Mouse (Mus musculus): Measurements from ENCODE around the gene Thbs4. TPM values are rescaled to one million over a fixed set of nuclear protein-coding genes. Genes with fewer than 3 reads are reported as not detected.

The Thbs4 gene
- polyA plus RNA-seq, 1 experiment from 2014 or later, result 22.0 TPM

GRCm38 (mm10) chr13:92710361-92710760 lies 84.3 kb downstream of the Thbs4 start:
- Histone ChIP-seq H3K4me1 (ENCODE audit: control insufficient read depth, insufficient read depth, low read length) (no peaks in the 10 kb centered on the region), H3K27ac (ENCODE audit: low read length) (no peak overlapping the region), H3K9me3 (ENCODE audit: control insufficient read depth, low read length) (no peaks in the 10 kb centered on the region), H3K36me3 (ENCODE audit: control insufficient read depth, insufficient read depth, low read length) (0 out of 2 replicates have a peak, but pooled peaks cover 2% of the 10 kb centered on the region), H3K4me3 (ENCODE audit: low read length) (no peak overlapping the region), H3K4me2 (ENCODE audit: low read depth, low read length) (no peak overlapping the region), H3K9ac (ENCODE audit: low read depth, low read length) (no peak overlapping the region), H3K27me3 (replicated peaks; ENCODE audit: control insufficient read depth, insufficient read depth, low read length) (no peaks in the 10 kb centered on the region)
- WGBS, result 81% methylated on average over 1 of the region's 1 CpGs
- ATAC-seq, result no peak

GRCm38 (mm10) chr13:92709535-92709934 lies 85.1 kb downstream of the Thbs4 start:
- Histone ChIP-seq H3K9ac (ENCODE audit: low read depth, low read length) (no peak overlapping the region), H3K36me3 (ENCODE audit: control insufficient read depth, insufficient read depth, low read length) (0 out of 2 replicates have a peak, but pooled peaks cover 2% of the 10 kb centered on the region), H3K4me1 (ENCODE audit: control insufficient read depth, insufficient read depth, low read length) (peaks cover 6% of the 10 kb centered on the region; the same call in 1 of the 2 replicates), H3K27me3 (replicated peaks; ENCODE audit: control insufficient read depth, insufficient read depth, low read length) (no peaks in the 10 kb centered on the region), H3K27ac (ENCODE audit: low read length) (no peak overlapping the region), H3K4me2 (ENCODE audit: low read depth, low read length) (no peak overlapping the region), H3K4me3 (ENCODE audit: low read length) (no peak overlapping the region), H3K9me3 (ENCODE audit: control insufficient read depth, low read length) (no peaks in the 10 kb centered on the region)
- 62% methylated on average over 3 of the region's 3 CpGs for WGBS
- ATAC-seq, result no peak

DNA sequence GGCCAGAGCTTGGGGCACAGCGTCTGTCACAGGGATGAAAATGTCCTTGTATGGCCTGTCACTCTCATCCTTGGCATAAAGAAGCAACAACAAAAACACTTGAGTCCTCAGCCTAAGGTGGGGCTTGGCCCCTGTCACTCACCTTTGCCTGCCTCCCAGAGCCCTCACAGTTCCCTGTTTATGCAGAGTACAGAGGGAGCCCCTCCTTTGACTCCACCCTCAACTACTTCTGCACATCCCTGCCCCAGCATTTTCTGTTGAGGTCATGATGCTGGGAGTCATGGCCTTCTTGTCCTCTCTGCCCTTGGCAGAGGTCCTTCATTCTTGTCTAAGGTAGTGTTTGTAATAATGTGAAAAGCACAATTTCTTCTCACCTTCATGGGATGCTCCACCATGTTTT lies 86.2 kb downstream of the Thbs4 start:
- no peak for ATAC-seq
- H3K36me3 ChIP-seq (ENCODE audit: control insufficient read depth, insufficient read depth, low read length), result 0 out of 2 replicates have a peak, but pooled peaks cover 2% of the 10 kb centered on the region
- WGBS, result 89% methylated on average over 1 of the region's 1 CpGs
- peaks cover 6% of the 10 kb centered on the region; the same call in 1 of the 2 replicates for H3K4me1 ChIP-seq (ENCODE audit: control insufficient read depth, insufficient read depth, low read length)
- no peak overlapping the region for H3K9ac ChIP-seq (ENCODE audit: low read depth, low read length)
- H3K9me3 ChIP-seq (ENCODE audit: control insufficient read depth, low read length), result no peaks in the 10 kb centered on the region
- H3K27ac ChIP-seq (ENCODE audit: low read length), result no peak overlapping the region
- no peaks in the 10 kb centered on the region for H3K27me3 ChIP-seq (replicated peaks; ENCODE audit: control insufficient read depth, insufficient read depth, low read length)
- no peak overlapping the region for H3K4me2 ChIP-seq (ENCODE audit: low read depth, low read length)
- H3K4me3 ChIP-seq (ENCODE audit: low read length), result no peak overlapping the region

DNA sequence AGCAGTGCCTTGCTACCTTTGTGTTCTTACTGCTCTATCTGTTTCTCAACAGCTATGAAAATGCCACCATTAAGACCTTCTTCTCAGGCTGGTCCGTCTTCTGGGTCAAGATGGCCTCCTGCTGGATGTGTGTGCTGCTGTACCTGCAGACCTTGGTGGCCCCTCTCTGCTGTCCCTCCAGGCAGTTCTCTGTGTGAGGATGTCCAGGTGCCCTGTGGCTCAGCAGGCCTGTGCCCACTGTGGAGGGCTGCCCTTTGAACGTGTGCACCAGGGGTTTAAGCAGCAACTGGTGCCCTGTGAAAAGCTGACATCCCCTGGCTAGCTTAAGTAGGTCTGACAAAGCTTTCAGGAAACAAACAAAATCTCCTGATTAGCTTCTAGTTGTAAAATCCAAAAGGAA lies 86.7 kb downstream of the Thbs4 start:
- Histone ChIP-seq H3K27ac (ENCODE audit: low read length) (no peak overlapping the region), H3K36me3 (ENCODE audit: control insufficient read depth, insufficient read depth, low read length) (0 out of 2 replicates have a peak, but pooled peaks cover 2% of the 10 kb centered on the region), H3K9ac (ENCODE audit: low read depth, low read length) (no peak overlapping the region), H3K4me2 (ENCODE audit: low read depth, low read length) (no peak overlapping the region), H3K4me3 (ENCODE audit: low read length) (no peak overlapping the region), H3K4me1 (ENCODE audit: control insufficient read depth, insufficient read depth, low read length) (peaks cover 6% of the 10 kb centered on the region; the same call in 1 of the 2 replicates), H3K27me3 (replicated peaks; ENCODE audit: control insufficient read depth, insufficient read depth, low read length) (no peaks in the 10 kb centered on the region), H3K9me3 (ENCODE audit: control insufficient read depth, low read length) (no peaks in the 10 kb centered on the region)
- 74% methylated on average over 2 of the region's 2 CpGs for WGBS
- no peak for ATAC-seq

- H3K4me3 ChIP-seq (ENCODE audit: low read length), result no peak overlapping the region
- H3K4me2 ChIP-seq (ENCODE audit: low read depth, low read length), result no peak overlapping the region
- H3K36me3 ChIP-seq (ENCODE audit: control insufficient read depth, insufficient read depth, low read length), result 0 out of 2 replicates have a peak, but pooled peaks cover 2% of the 10 kb centered on the region
- no peaks in the 10 kb centered on the region for H3K27me3 ChIP-seq (replicated peaks; ENCODE audit: control insufficient read depth, insufficient read depth, low read length)
- ATAC-seq, result peak; percentile 88
- H3K9ac ChIP-seq (ENCODE audit: low read depth, low read length), result no peak overlapping the region
- H3K9me3 ChIP-seq (ENCODE audit: control insufficient read depth, low read length), result no peaks in the 10 kb centered on the region
- WGBS, result 73% methylated on average over 9 of the region's 9 CpGs
- peaks cover 6% of the 10 kb centered on the region; the same call in 1 of the 2 replicates for H3K4me1 ChIP-seq (ENCODE audit: control insufficient read depth, insufficient read depth, low read length)
- H3K27ac ChIP-seq (ENCODE audit: low read length), result peak overlapping the region; percentile 51
Observed at GRCm38 (mm10) chr13:92706342-92707061, 88.1 kb downstream of the Thbs4 start.

DNA sequence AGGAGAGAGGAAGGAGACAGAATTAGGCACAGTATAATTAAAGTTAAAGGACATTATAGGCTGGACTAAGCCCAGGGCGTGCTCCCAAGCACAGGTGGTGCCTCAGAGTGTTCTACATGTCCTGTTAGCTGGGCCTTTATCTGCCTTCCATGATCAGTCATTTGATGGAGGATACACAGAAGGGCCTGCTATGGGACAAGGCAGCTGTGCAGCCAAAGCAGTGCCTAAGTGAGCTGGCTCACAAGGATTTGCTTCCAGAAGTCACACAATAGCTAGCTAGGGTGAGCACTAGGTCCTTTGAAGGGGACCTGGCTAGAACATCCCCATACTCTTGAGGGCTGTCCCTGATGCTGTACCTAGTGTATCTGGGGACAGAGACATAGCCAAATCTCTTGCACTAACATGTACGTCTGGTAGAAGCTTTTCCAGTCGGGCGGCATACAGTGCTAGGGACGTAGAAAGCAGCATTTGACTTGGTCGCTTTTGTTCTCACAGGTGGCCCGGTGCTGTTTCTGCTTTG lies 89.5 kb downstream of the Thbs4 start:
- WGBS, result 97% methylated on average over 7 of the region's 7 CpGs
- no peak overlapping the region for H3K4me2 ChIP-seq (ENCODE audit: low read depth, low read length)
- no peak overlapping the region for H3K27ac ChIP-seq (ENCODE audit: low read length)
- 0 out of 2 replicates have a peak, but pooled peaks cover 2% of the 10 kb centered on the region for H3K36me3 ChIP-seq (ENCODE audit: control insufficient read depth, insufficient read depth, low read length)
- ATAC-seq, result no peak
- H3K9me3 ChIP-seq (ENCODE audit: control insufficient read depth, low read length), result no peaks in the 10 kb centered on the region
- H3K4me1 ChIP-seq (ENCODE audit: control insufficient read depth, insufficient read depth, low read length), result peaks cover 6% of the 10 kb centered on the region; the same call in 1 of the 2 replicates
- H3K9ac ChIP-seq (ENCODE audit: low read depth, low read length), result no peak overlapping the region
- H3K4me3 ChIP-seq (ENCODE audit: low read length), result no peak overlapping the region
- no peaks in the 10 kb centered on the region for H3K27me3 ChIP-seq (replicated peaks; ENCODE audit: control insufficient read depth, insufficient read depth, low read length)

GRCm38 (mm10) chr13:92704189-92704588 lies 90.4 kb downstream of the Thbs4 start:
- ATAC-seq, result no peak

DNA sequence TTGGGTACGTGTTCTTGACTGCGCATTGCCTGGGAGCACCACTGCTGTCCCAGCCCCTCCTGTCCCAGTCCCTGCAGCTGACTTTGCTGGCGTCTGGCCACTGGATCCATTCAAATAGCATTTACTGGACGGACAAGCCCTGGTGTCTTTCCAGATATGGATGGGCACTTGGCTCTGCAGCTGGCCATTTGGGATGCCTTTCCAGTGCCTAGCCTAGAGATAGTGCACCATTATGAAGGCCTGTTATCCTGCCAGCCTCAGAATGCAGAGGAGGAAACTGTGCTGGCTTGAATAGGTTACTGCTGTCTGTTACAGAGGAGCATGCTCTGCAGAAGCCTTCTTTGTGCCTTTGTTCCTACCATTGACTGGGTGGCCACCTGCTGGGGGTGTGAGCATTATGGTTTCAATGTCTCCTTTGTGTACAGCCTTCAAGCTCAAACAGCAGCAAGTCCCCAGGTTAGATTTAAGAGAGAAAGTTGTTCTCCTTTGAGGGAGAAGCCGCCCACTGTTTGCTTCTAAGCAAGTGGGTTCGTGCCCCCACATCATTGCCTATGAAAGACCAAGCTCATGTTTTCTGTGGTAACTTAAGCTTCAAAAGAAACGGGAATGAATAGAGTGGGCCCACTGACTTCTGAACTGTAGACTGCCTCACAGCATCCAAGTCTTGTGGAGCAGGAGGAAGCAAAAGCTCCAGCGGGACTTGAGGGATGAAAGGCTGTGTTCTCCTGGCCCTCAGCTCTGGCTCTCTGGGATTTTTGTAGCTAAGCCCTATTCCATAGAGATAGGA lies 91.2 kb downstream of the Thbs4 start:
- Histone ChIP-seq H3K9me3 (ENCODE audit: control insufficient read depth, low read length) (no peaks in the 10 kb centered on the region), H3K36me3 (ENCODE audit: control insufficient read depth, insufficient read depth, low read length) (0 out of 2 replicates have a peak, but pooled peaks cover 2% of the 10 kb centered on the region), H3K4me1 (ENCODE audit: control insufficient read depth, insufficient read depth, low read length) (peaks cover 6% of the 10 kb centered on the region; the same call in 1 of the 2 replicates), H3K27ac (ENCODE audit: low read length) (no peak overlapping the region), H3K4me3 (ENCODE audit: low read length) (no peak overlapping the region), H3K4me2 (ENCODE audit: low read depth, low read length) (no peak overlapping the region), H3K9ac (ENCODE audit: low read depth, low read length) (no peak overlapping the region), H3K27me3 (replicated peaks; ENCODE audit: control insufficient read depth, insufficient read depth, low read length) (no peaks in the 10 kb centered on the region)
- 66% methylated on average over 8 of the region's 8 CpGs for WGBS
- no peak for ATAC-seq

More at GRCm38 (mm10) chr13:92704189-92704588, 90.4 kb downstream of the Thbs4 start:
- Histone ChIP-seq H3K9me3 (ENCODE audit: control insufficient read depth, low read length) (no peaks in the 10 kb centered on the region), H3K36me3 (ENCODE audit: control insufficient read depth, insufficient read depth, low read length) (0 out of 2 replicates have a peak, but pooled peaks cover 2% of the 10 kb centered on the region), H3K4me3 (ENCODE audit: low read length) (no peak overlapping the region), H3K4me2 (ENCODE audit: low read depth, low read length) (no peak overlapping the region), H3K27ac (ENCODE audit: low read length) (no peak overlapping the region), H3K4me1 (ENCODE audit: control insufficient read depth, insufficient read depth, low read length) (peaks cover 6% of the 10 kb centered on the region; the same call in 1 of the 2 replicates), H3K9ac (ENCODE audit: low read depth, low read length) (no peak overlapping the region), H3K27me3 (replicated peaks; ENCODE audit: control insufficient read depth, insufficient read depth, low read length) (no peaks in the 10 kb centered on the region)
- WGBS, result 51% methylated on average over 7 of the region's 7 CpGs

DNA sequence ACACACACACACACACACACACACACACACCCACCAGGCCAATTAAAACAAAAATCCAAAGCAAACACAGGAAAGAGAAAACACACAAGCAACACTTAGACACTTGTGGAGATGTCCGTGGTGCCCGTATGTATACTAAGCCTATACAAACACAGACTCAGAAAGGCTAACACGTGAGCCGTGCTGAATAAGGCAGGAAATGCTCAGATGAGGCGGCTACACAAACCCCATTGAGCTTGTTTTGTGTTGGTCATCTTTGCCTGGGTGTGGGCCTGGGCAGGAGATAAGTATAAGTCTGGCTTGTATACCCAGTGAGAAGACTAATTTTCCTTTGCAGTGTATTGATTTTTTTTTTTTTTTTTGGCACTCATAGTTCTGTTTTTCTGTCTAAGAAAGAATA lies 92.6 kb downstream of the Thbs4 start:
- no peaks in the 10 kb centered on the region for H3K27me3 ChIP-seq (replicated peaks; ENCODE audit: control insufficient read depth, insufficient read depth, low read length)
- no peak overlapping the region for H3K9ac ChIP-seq (ENCODE audit: low read depth, low read length)
- no peak overlapping the region for H3K4me3 ChIP-seq (ENCODE audit: low read length)
- no peak overlapping the region for H3K4me2 ChIP-seq (ENCODE audit: low read depth, low read length)
- H3K4me1 ChIP-seq (ENCODE audit: control insufficient read depth, insufficient read depth, low read length), result peaks cover 8% of the 10 kb centered on the region; the same call in 1 of the 2 replicates
- H3K9me3 ChIP-seq (ENCODE audit: control insufficient read depth, low read length), result no peaks in the 10 kb centered on the region
- H3K27ac ChIP-seq (ENCODE audit: low read length), result no peak overlapping the region
- H3K36me3 ChIP-seq (ENCODE audit: control insufficient read depth, insufficient read depth, low read length), result 0 out of 2 replicates have a peak, but pooled peaks cover 2% of the 10 kb centered on the region
- 59% methylated on average over 5 of the region's 5 CpGs for WGBS
- no peak for ATAC-seq
